Mouse (Mus musculus) CH12.LX (cell line): ENCODE results near the gene Gldc. TPM values are rescaled to one million over a fixed set of nuclear protein-coding genes. Genes with fewer than 3 reads are reported as not detected.
"Not testable (repeated sequence)": the region's sequence is repeated elsewhere in the genome, so short reads cannot be mapped to it uniquely, and the experiment has no call there.

Experiments used
- DNase-seq: peaks from one replicate; pipeline ENCODE4 v3.0.0-alpha.2; 2013; ENCODE audit errors: extremely low read depth
- H3K27ac ChIP-seq: 2 replicates; pipeline ENCODE4 v1.5.1; 2012; ENCODE audit warnings: low read depth, mild to moderate bottlenecking, control low read depth, moderate library complexity; ENCODE audit not compliant: insufficient read depth
- H3K27me3 ChIP-seq: replicated peaks from 2 replicates; pipeline ENCODE3; 2012; ENCODE audit warnings: inconsistent platforms
- H3K36me3 ChIP-seq, 2 experiments: replicated peaks in 1 of 2; 2 replicates each; pipeline versions ENCODE3 to v1.6.1; 2012; ENCODE audit warnings: inconsistent platforms in 1 of 2, low read length in 1 of 2, mild to moderate bottlenecking in 1 of 2, mixed read lengths in 1 of 2, moderate library complexity in 1 of 2; ENCODE audit not compliant: control insufficient read depth in 1 of 2, insufficient read depth in 1 of 2
- H3K4me1 ChIP-seq, 2 experiments: 2 replicates each; pipeline ENCODE4 v1.6.1; 2012; ENCODE audit warnings: inconsistent platforms in 1 of 2, moderate library complexity in 1 of 2; ENCODE audit not compliant: insufficient read depth in 2 of 2, control insufficient read depth in 1 of 2
- H3K4me2 ChIP-seq: 2 replicates; pipeline ENCODE4 v1.6.1; 2012; ENCODE audit warnings: low read depth, mild to moderate bottlenecking, control low read depth; ENCODE audit not compliant: poor library complexity, insufficient read depth, severe bottlenecking
- H3K4me3 ChIP-seq, 3 experiments: fragments of 150-350 bp in 1 of 3; sonication (generic) in 1 of 3; replicated peaks in 1 of 3; 2 replicates each; pipeline versions ENCODE3 to v1.5.1; 2011 to 2012; ENCODE audit warnings: low read depth in 2 of 3, low read length in 2 of 3, mild to moderate bottlenecking in 2 of 3, moderate library complexity in 2 of 3, control low read depth in 1 of 3, improper control_type of control experiment in 1 of 3, inconsistent platforms in 1 of 3, mixed read lengths in 1 of 3; ENCODE audit not compliant: poor library complexity in 1 of 3
- H3K79me2 ChIP-seq: replicated peaks from 2 replicates; pipeline ENCODE4 v1.6.1; 2012; ENCODE audit warnings: mild to moderate bottlenecking, moderate library complexity; ENCODE audit not compliant: control insufficient read depth, poor library complexity, insufficient read depth, severe bottlenecking; ENCODE audit errors: extremely low read depth
- H3K9ac ChIP-seq: 2 replicates; pipeline ENCODE4 v1.6.1; 2012; ENCODE audit warnings: low read depth, mild to moderate bottlenecking, control low read depth, moderate library complexity; ENCODE audit not compliant: insufficient read depth
- H3K9me3 ChIP-seq: replicated peaks from 2 replicates; pipeline ENCODE3; 2012; ENCODE audit warnings: low read length, inconsistent platforms, mixed read lengths
- CTCF ChIP-seq, 2 experiments: IDR thresholded peaks in 1 of 2; conservative IDR thresholded peaks in 1 of 2; 2 replicates each; pipeline ENCODE4 v1.5.1; 2011 to 2012; ENCODE audit warnings: low read depth in 2 of 2, low read length in 2 of 2, improper control_type of control experiment in 1 of 2, inconsistent platforms in 1 of 2, mild to moderate bottlenecking in 1 of 2, moderate library complexity in 1 of 2
- E2F4 ChIP-seq: IDR thresholded peaks from 2 replicates; pipeline ENCODE4 v1.6.1; 2011; ENCODE audit warnings: low read depth, low read length, improper control_type of control experiment; ENCODE audit not compliant: insufficient replicate concordance
- ETS1 ChIP-seq: conservative IDR thresholded peaks from 2 replicates; pipeline ENCODE4 v1.6.1; 2012; ENCODE audit warnings: low read depth, mild to moderate bottlenecking, inconsistent platforms, low read length, improper control_type of control experiment, moderate library complexity
- GABPA ChIP-seq: IDR thresholded peaks from 2 replicates; pipeline ENCODE4 v1.6.1; 2012; ENCODE audit warnings: low read depth, low read length, improper control_type of control experiment, inconsistent platforms; ENCODE audit not compliant: insufficient replicate concordance
- IRF4 ChIP-seq: IDR thresholded peaks from 2 replicates; pipeline ENCODE4 v1.6.1; 2014; ENCODE audit warnings: low read depth, mild to moderate bottlenecking, inconsistent platforms, low read length, improper control_type of control experiment
- JUND ChIP-seq: conservative IDR thresholded peaks from 2 replicates; pipeline ENCODE4 v1.6.1; 2011; ENCODE audit warnings: low read depth, low read length, improper control_type of control experiment
- MAX ChIP-seq: IDR thresholded peaks from 2 replicates; pipeline ENCODE4 v1.6.1; 2011; ENCODE audit warnings: low read length, improper control_type of control experiment
- POLR2A ChIP-seq: IDR thresholded peaks from 2 replicates; pipeline ENCODE4 v1.6.1; 2011; ENCODE audit warnings: low read depth, mild to moderate bottlenecking, improper control_type of control experiment, low read length
- RAD21 ChIP-seq: IDR thresholded peaks from 2 replicates; pipeline ENCODE4 v1.6.1; 2011; ENCODE audit warnings: low read depth, mild to moderate bottlenecking, low read length, improper control_type of control experiment, moderate library complexity
- RCOR1 ChIP-seq: conservative IDR thresholded peaks from 2 replicates; pipeline ENCODE4 v1.6.1; 2012; ENCODE audit warnings: low read depth, mild to moderate bottlenecking, inconsistent platforms, low read length, improper control_type of control experiment
- SIN3A ChIP-seq: IDR thresholded peaks from 2 replicates; pipeline ENCODE4 v1.6.1; 2012; ENCODE audit warnings: low read length, improper control_type of control experiment, inconsistent platforms
- SMC3 ChIP-seq: IDR thresholded peaks from 2 replicates; pipeline ENCODE4 v1.6.1; 2011; ENCODE audit warnings: low read depth, low read length, improper control_type of control experiment
- USF1 ChIP-seq: IDR thresholded peaks from 2 replicates; pipeline ENCODE4 v1.6.1; 2014; ENCODE audit warnings: low read depth, mild to moderate bottlenecking, inconsistent platforms, low read length, improper control_type of control experiment
- ZKSCAN1 ChIP-seq: IDR thresholded peaks from 2 replicates; pipeline ENCODE4 v1.6.1; 2012; ENCODE audit warnings: low read depth, inconsistent platforms, low read length, improper control_type of control experiment, borderline replicate concordance
- ZMIZ1 ChIP-seq: IDR thresholded peaks from 2 replicates; pipeline ENCODE4 v1.6.1; 2012; ENCODE audit warnings: low read depth, mild to moderate bottlenecking, inconsistent platforms, low read length, improper control_type of control experiment
- ZNF384 ChIP-seq: IDR thresholded peaks from 2 replicates; pipeline ENCODE4 v1.6.1; 2012; ENCODE audit warnings: low read depth, low read length, improper control_type of control experiment, inconsistent platforms
- dilution Hi-C: fragments of 300-500 bp; cut with MboI; formaldehyde crosslinking; loops from 2 replicates; pipeline ENCODE4 v1.14.3; 2020; ENCODE audit warnings: low sequenced_read_pairs; ENCODE audit not compliant: extremely low pct_unique_long_range_greater_than_20kb, extremely low pct_ligation_motif_present
- in situ Hi-C: fragments of 300-500 bp; cut with MboI; formaldehyde crosslinking; loops from 3 replicates; pipeline ENCODE4 v1.14.3; 2019; ENCODE audit warnings: low sequenced_read_pairs, low pct_ligation_motif_present, low pct_unique_long_range_greater_than_20kb, mixed read lengths
- polyA plus RNA-seq: library from polyadenylated mRNA; unstranded; fragments of >175 nt; gene quantifications from 2 replicates; pipeline ENCODE4 v1.2.1, GENCODE M21; 2012; ENCODE audit warnings: low read depth; ENCODE audit not compliant: insufficient read length
- total RNA-seq, 2 experiments: library from RNA; depleted of rRNA; stranded (reverse); fragments of 300-350 nt in 1 of 2; fragments of >200 nt in 1 of 2; gene quantifications; 2 replicates each; pipeline ENCODE4 v1.2.3; 2012 to 2014

The Gldc gene
- total and polyA plus RNA-seq, 3 experiments, result 0.30 to 1.8 (median 0.64) TPM

DNA sequence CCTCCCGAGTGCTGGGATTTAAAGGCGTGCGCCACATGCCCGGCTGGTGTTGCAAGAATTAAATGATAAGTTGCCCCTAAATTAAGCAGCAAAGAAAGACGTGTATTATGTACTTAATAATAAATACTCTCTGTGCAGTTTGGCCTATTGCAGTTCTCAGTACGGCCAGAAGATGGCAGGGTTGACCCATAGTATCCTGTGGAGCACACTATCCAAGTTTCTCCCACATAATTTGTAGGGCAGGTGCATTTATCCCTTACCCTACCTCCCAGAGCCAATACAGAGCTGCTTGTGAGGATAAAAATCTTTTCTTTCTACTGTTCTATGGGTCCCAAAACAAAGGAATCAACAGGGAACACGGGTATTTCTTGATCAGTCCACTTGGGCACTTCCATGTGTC lies 42.1 kb upstream of the Gldc start:
- H3K4me1 ChIP-seq, result no peaks in the 10 kb centered on the region
- dilution Hi-C loops, result no loop called here

DNA sequence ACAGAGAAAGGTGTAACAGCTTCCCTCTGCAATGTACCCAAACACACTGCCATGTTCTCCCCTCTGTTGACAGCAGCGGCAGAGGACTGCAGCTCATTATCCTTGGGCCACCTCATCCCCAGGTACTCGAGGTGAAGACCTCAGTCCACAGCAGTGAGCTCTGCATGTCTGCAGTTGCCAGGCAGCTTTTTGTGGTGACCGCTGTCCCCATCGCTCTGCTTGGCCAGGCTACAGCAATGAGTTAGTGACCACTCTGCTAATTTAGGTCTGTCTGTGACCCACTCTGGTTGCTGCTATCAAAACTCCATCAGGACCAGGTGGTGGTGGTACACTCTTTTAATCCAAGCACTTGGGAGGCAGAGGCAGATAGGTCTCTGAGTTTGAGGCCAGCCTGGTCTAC lies 41.0 kb upstream of the Gldc start:
- dilution Hi-C loops (no loop called here), in situ Hi-C loops (no loop called here)
- Histone ChIP-seq H3K36me3 (no peaks in the 10 kb centered on the region), H3K27ac (no peak overlapping the region), H3K4me3 (no peak overlapping the region), H3K9me3 (no peaks in the 10 kb centered on the region), H3K79me2 (no peaks in the 10 kb centered on the region)
- DNase-seq, result no peak
- TF ChIP-seq ZKSCAN1 (no peak), ETS1 (no peak), IRF4 (no peak), RCOR1 (no peak), USF1 (no peak), E2F4 (no peak), MAX (no peak), SMC3 (no peak), SIN3A (no peak), GABPA (no peak), JUND (no peak), ZMIZ1 (no peak)
- TF ChIP-seq, all 38 proteins: peak for 0
- peaks cover 0 to 2% of the 10 kb centered on the region in 2 experiments; a peak in 2 of 4 replicates for H3K4me1 ChIP-seq
- no peak overlapping the region for H3K9ac ChIP-seq
- no peak overlapping the region for H3K4me2 ChIP-seq
- no peaks in the 10 kb centered on the region for H3K27me3 ChIP-seq

More for the DNA sequence above, 42.1 kb upstream of the Gldc start:
- no peaks in the 10 kb centered on the region for H3K27me3 ChIP-seq
- no peak overlapping the region for H3K27ac ChIP-seq
- DNase-seq, result peak; percentile 43
- no peak overlapping the region for H3K4me2 ChIP-seq
- no peaks in the 10 kb centered on the region for H3K79me2 ChIP-seq
- in situ Hi-C loops, result no loop called here
- TF ChIP-seq POLR2A, result no peak
- TF ChIP-seq ZNF384, result no peak
- peak; percentile 44 for TF ChIP-seq SMC3
- TF ChIP-seq SIN3A, result no peak
- TF ChIP-seq CTCF (conservative IDR thresholded peaks at IDR 0.05 in 1 of 2, IDR thresholded peaks at IDR 0.05 in 1 of 2; ENCODE audit: low read depth in 2 of 2, low read length in 2 of 2), result peak; percentile 88 to 90
- peak; percentile 84 for TF ChIP-seq RAD21
- H3K9ac ChIP-seq, result no peak overlapping the region
- H3K36me3 ChIP-seq, result no peaks in the 10 kb centered on the region
- peaks cover 3% of the 10 kb centered on the region for H3K9me3 ChIP-seq
- no peak overlapping the region for H3K4me3 ChIP-seq

GRCm38 (mm10) chr19:30215736-30216135 lies 40.5 kb upstream of the Gldc start:
- H3K36me3 ChIP-seq, H3K4me1 ChIP-seq, H3K79me2 ChIP-seq, H3K27ac ChIP-seq, H3K4me2 ChIP-seq, in situ Hi-C loops, H3K9ac ChIP-seq, H3K4me3 ChIP-seq, DNase-seq, H3K27me3 ChIP-seq, dilution Hi-C loops, H3K9me3 ChIP-seq: not testable (repeated sequence)
